Mouse (Mus musculus) retina, postnatal 7 days (tissue): Measurements from ENCODE around the gene Ubxn2a.

ENCODE experiments used
- DNase-seq: peaks from one replicate; pipeline ENCODE4 v3.0.0-alpha.2; 2012; ENCODE audit warnings: low read depth, low spot score

The Ubxn2a gene

GRCm38 (mm10) chr12:4879048-4879447 lies 28.5 kb downstream of the Ubxn2a start:
- no peak for DNase-seq

- no peak for DNase-seq
Observed at GRCm38 (mm10) chr12:4878296-4878783, 29.2 kb downstream of the Ubxn2a start.

GRCm38 (mm10) chr12:4875623-4876022 lies 31.9 kb downstream of the Ubxn2a start:
- no peak for DNase-seq

- peak; percentile 58 for DNase-seq
Observed at GRCm38 (mm10) chr12:4874161-4874927, 33.2 kb downstream of the Ubxn2a start, which contains the start of gene Mfsd2b. TSS of gene Mfsd2b (minus strand) at chr12:4874359.

GRCm38 (mm10) chr12:4873531-4873930 lies 34.0 kb downstream of the Ubxn2a start:
- DNase-seq: no peak

- DNase-seq: no peak
Observed at GRCm38 (mm10) chr12:4872983-4873477, 34.5 kb downstream of the Ubxn2a start.

GRCm38 (mm10) chr12:4872273-4872672 lies 35.2 kb downstream of the Ubxn2a start:
- DNase-seq: no peak

- no peak for DNase-seq
Observed at GRCm38 (mm10) chr12:4871260-4871659, 36.2 kb downstream of the Ubxn2a start.

GRCm38 (mm10) chr12:4868924-4869323 lies 38.6 kb downstream of the Ubxn2a start:
- no peak for DNase-seq

GRCm38 (mm10) chr12:4864338-4864690 lies 43.2 kb downstream of the Ubxn2a start:
- no peak for DNase-seq

- DNase-seq: no peak
Observed at GRCm38 (mm10) chr12:4863654-4864337, 43.7 kb downstream of the Ubxn2a start.

GRCm38 (mm10) chr12:4862672-4863071 lies 44.8 kb downstream of the Ubxn2a start:
- no peak for DNase-seq

GRCm38 (mm10) chr12:4859241-4859914 lies 48.1 kb downstream of the Ubxn2a start:
- no peak for DNase-seq

- no peak for DNase-seq
Observed at GRCm38 (mm10) chr12:4856834-4857233, 50.7 kb downstream of the Ubxn2a start.

- DNase-seq: no peak
Observed at GRCm38 (mm10) chr12:4856160-4856559, 51.3 kb downstream of the Ubxn2a start.

GRCm38 (mm10) chr12:4843741-4844140 lies 63.8 kb downstream of the Ubxn2a start:
- DNase-seq: no peak

GRCm38 (mm10) chr12:4842890-4843597 lies 64.5 kb downstream of the Ubxn2a start, which contains the start of gene Wdcp:
TSS of gene Wdcp (plus strand) at chr12:4843303.
- peak; percentile 73 for DNase-seq

- no peak for DNase-seq
Observed at GRCm38 (mm10) chr12:4842456-4842855, 65.0 kb downstream of the Ubxn2a start.

GRCm38 (mm10) chr12:4841392-4841887 lies 66.1 kb downstream of the Ubxn2a start, which contains the start of gene Fkbp1b:
TSS of gene Fkbp1b (minus strand) at chr12:4841591.
- DNase-seq: no peak

- no peak for DNase-seq
Observed at GRCm38 (mm10) chr12:4840741-4841140, 66.8 kb downstream of the Ubxn2a start.

GRCm38 (mm10) chr12:4840010-4840409 lies 67.5 kb downstream of the Ubxn2a start:
- no peak for DNase-seq
